Mouse (Mus musculus): Measurements from ENCODE around the gene Gsta3. TPM values are rescaled to one million over a fixed set of nuclear protein-coding genes. Genes with fewer than 3 reads are reported as not detected.

Gsta3 gene
- 0.25 and 0.58 TPM in 2 replicates for polyA plus RNA-seq (2021; fragmentation: Nextera tagmentation)
- long read RNA-seq, experiment 1, partial matches to known transcripts, result 0 of 4 reads
- long read RNA-seq, experiment 1, other reads (novel, unspliced or antisense), result 4 of 4 reads
- long read RNA-seq, experiment 2, result 0 reads

DNA sequence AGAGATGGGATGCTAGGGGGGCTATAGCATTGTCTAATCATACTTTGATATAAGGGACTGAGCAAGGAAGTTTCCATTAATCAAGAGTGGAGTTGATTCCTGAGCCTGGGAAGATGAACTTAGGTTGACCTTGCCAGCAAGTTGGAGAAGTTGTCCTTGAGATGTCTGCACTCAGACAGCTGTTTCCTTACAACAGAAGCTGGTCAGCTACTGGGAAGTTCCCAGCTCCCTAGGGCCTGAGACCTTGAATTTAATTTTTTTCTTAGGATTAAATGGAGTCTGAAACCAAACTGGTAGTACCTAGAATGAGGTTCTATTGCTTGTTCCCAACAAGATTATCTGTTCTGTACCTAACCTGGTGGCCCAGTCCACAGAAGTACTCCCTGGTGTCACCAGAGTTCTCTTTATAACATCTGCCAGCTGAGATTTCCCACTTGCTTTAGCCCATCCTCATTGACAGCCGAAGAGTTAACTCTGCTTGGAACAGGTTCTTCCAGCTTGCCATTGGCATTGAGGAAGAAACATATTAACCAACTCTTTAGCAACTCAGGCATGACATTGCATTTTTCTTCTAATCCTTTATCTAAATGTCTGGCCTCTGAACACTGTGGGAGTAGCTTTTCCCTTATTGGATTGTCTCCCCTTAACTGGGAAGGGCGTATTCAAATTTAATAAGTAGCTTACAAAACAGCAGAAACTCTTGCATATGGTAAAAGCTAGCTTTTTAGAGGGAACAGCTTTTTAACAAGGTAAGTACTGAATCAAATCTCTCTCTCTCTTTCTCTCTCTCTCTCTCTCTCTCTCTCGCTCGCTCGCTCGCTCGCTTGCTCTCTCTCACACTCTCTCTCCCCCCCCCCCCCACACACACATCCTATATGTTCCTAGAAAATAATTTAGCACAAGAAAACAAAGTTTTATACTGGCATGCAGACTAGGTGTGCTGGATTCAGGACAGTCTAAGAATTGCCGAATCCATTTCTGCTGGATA, at the start of gene Gsta3:
Gsta3 (plus strand) TSS at position 679 of the 988 bp plus-strand sequence.

DNA sequence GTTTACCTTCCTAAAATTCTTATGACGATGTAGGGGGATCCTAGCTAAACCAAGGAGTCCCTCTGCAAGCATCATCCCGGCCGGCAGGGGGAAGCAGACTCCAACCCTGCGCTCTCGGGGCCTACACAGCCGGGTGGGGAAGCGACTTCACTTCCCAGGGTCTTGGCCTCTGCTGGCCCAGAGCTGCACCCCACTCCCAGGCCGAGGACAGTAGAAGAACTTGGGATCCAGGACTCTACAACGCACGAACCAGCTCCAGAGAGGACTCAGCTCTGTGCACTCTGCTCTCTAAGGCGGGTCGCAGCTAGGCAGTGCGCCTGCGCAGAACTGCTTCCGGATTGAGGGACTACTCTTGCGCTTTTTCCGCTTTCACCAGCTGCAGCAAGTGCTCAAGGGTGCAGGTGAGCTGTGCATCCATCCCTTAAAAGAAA, 21.9 kb upstream of the Gsta3 start, which contains the start of gene Tmem14a:
Tmem14a (plus strand) TSS at position 87 of the 431 bp plus-strand sequence.

Other genes starting within 250 kb of the Gsta3 start
- 0.69 and 0.86 TPM in 2 replicates for gene Tram2, start 161.4 kb upstream of the Gsta3 start, polyA plus RNA-seq (2021; fragmentation: Nextera tagmentation)
- 135 and 144 TPM in 2 replicates for gene Tmem14a, start 22.0 kb upstream of the Gsta3 start, polyA plus RNA-seq (2021; fragmentation: Nextera tagmentation)
- not detected in 2 replicates for gene Khdc1a, start 109.1 kb downstream of the Gsta3 start, polyA plus RNA-seq (2021; fragmentation: Nextera tagmentation)
- not detected in 2 replicates for gene Khdc1c, start 127.7 kb downstream of the Gsta3 start, polyA plus RNA-seq (2021; fragmentation: Nextera tagmentation)
- not detected in 2 replicates for gene Khdc1b, start 143.0 kb downstream of the Gsta3 start, polyA plus RNA-seq (2021; fragmentation: Nextera tagmentation)